Comparison of ENCODE assay signal across 22 mouse cellular contexts in the genomic region with DNA sequence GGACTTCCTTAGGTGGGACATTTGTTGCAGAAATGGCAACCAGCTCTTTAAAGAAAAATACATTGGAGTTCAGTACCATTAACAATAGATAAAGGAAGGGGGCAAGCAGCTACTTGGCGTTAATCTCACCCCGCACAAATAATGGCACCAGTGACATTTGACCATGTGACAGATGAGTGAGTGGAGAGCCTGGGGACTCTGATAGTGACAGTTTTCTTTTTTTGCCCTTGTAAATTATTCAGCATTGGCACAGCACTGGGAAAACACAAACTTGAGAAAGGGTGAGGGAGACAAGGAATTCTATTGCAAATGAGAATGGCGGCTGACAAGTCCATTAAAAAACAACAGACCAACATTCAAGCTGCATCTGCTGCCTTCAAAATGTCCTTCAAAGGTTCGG.
A peak's percentile ranks its signal among the peaks of the same experiment; 100 is the strongest.
DNase-seq lines count a peak whose midpoint lies in the region; ATAC-seq lines count a peak whose summit lies in the region.
"Had no signal": no experiment of that assay in that cellular context is flagged by ENCODE, and none has a peak within 500 bp of the region (broad histone marks: within the 10 kb centered on the region; RNA-seq: fewer than 3 reads in every experiment).

No protein-coding gene starts in this region.

- peak overlapping the region; percentile 61; the same call in 1 of the 2 replicates for H3K27ac ChIP-seq in forebrain, embryonic 13.5 days
- no peak overlapping the region for H3K27ac ChIP-seq in forebrain, embryonic 11.5 days (ENCODE audit: low read depth, low read length)
- H3K27ac ChIP-seq in neural tube, embryonic 13.5 days (replicated peaks), result peak overlapping the region; percentile 39
- H3K27ac ChIP-seq in neural tube, embryonic 15.5 days (replicated peaks), result no peak overlapping the region
- H3K27ac ChIP-seq in hindbrain, embryonic 14.5 days, result peak overlapping the region; percentile 58; the same call in 1 of the 2 replicates
- no peak overlapping the region for H3K27ac ChIP-seq in neural tube, embryonic 14.5 days (ENCODE audit: low read depth, low read length)
- H3K27ac ChIP-seq: gastrocnemius, adult 2 months; intestine, embryonic 15.5 days; layer of hippocampus, adult 2 months; limb, embryonic 12.5 days had no signal

- H3K9ac ChIP-seq in forebrain, embryonic 13.5 days, result no peak overlapping the region
- H3K9ac ChIP-seq in forebrain, embryonic 11.5 days (ENCODE audit: low read length), result no peak overlapping the region
- no peak overlapping the region for H3K9ac ChIP-seq in neural tube, embryonic 13.5 days
- no peak overlapping the region for H3K9ac ChIP-seq in neural tube, embryonic 15.5 days (replicated peaks)
- H3K9ac ChIP-seq in hindbrain, embryonic 14.5 days, result no peak overlapping the region
- H3K9ac ChIP-seq in neural tube, embryonic 14.5 days (replicated peaks; ENCODE audit: low read depth, low read length), result no peak overlapping the region
- H3K9ac ChIP-seq: intestine, embryonic 15.5 days; limb, embryonic 12.5 days; liver, postnatal 0 days had no signal

- no peaks in the 10 kb centered on the region for H3K27me3 ChIP-seq in forebrain, embryonic 13.5 days
- H3K27me3 ChIP-seq in forebrain, embryonic 11.5 days (ENCODE audit: control insufficient read depth, insufficient read depth, low read length), result no peaks in the 10 kb centered on the region
- H3K27me3 ChIP-seq in neural tube, embryonic 13.5 days, result no peaks in the 10 kb centered on the region
- no peaks in the 10 kb centered on the region for H3K27me3 ChIP-seq in neural tube, embryonic 15.5 days (replicated peaks)
- H3K27me3 ChIP-seq in hindbrain, embryonic 14.5 days (ENCODE audit: control insufficient read depth, insufficient read depth, low read length), result no peaks in the 10 kb centered on the region
- H3K27me3 ChIP-seq in neural tube, embryonic 14.5 days (ENCODE audit: control insufficient read depth, insufficient read depth, low read length), result no peaks in the 10 kb centered on the region
- H3K27me3 ChIP-seq: intestine, embryonic 15.5 days; limb, embryonic 12.5 days had no signal

- H3K9me3 ChIP-seq in forebrain, embryonic 13.5 days (replicated peaks), result no peaks in the 10 kb centered on the region
- H3K9me3 ChIP-seq in forebrain, embryonic 11.5 days (ENCODE audit: control insufficient read depth, low read length), result no peaks in the 10 kb centered on the region
- H3K9me3 ChIP-seq in neural tube, embryonic 13.5 days, result no peaks in the 10 kb centered on the region
- H3K9me3 ChIP-seq in neural tube, embryonic 15.5 days (replicated peaks), result no peaks in the 10 kb centered on the region
- H3K9me3 ChIP-seq in hindbrain, embryonic 14.5 days (ENCODE audit: control insufficient read depth, low read length), result no peaks in the 10 kb centered on the region
- H3K9me3 ChIP-seq in neural tube, embryonic 14.5 days (ENCODE audit: control insufficient read depth, low read length), result no peaks in the 10 kb centered on the region
- H3K9me3 ChIP-seq: intestine, embryonic 15.5 days; limb, embryonic 12.5 days had no signal

- intact Hi-C loops in left cerebral cortex, postnatal 14 days (cut with DNase I), result no loop called here

- peak; percentile 70 for ATAC-seq in forebrain, embryonic 13.5 days
- ATAC-seq in forebrain, embryonic 11.5 days (replicated peaks; ENCODE audit: low FRiP score), result no peak
- ATAC-seq in neural tube, embryonic 13.5 days (ENCODE audit: low read depth), result no peak
- no peak for ATAC-seq in neural tube, embryonic 15.5 days (ENCODE audit: low FRiP score)
- no peak for ATAC-seq in hindbrain, embryonic 14.5 days (ENCODE audit: low FRiP score)
- 0 out of 2 replicates have a peak, but pooled peaks have one; percentile 11 for ATAC-seq in neural tube, embryonic 14.5 days (ENCODE audit: low read depth)
- ATAC-seq: CD4-positive, CD25-positive, alpha-beta regulatory T cell, adult 4 months; intestine, embryonic 15.5 days; liver, postnatal 0 days; lung, postnatal 0 days had no signal

- H3K36me3 ChIP-seq in forebrain, embryonic 13.5 days (ENCODE audit: poor library complexity, severe bottlenecking), result no peaks in the 10 kb centered on the region
- no peaks in the 10 kb centered on the region for H3K36me3 ChIP-seq in forebrain, embryonic 11.5 days (ENCODE audit: control insufficient read depth, insufficient read depth, low read length)
- H3K36me3 ChIP-seq in neural tube, embryonic 13.5 days, result no peaks in the 10 kb centered on the region
- no peaks in the 10 kb centered on the region for H3K36me3 ChIP-seq in neural tube, embryonic 15.5 days
- no peaks in the 10 kb centered on the region for H3K36me3 ChIP-seq in hindbrain, embryonic 14.5 days (replicated peaks; ENCODE audit: control insufficient read depth, insufficient read depth)
- no peaks in the 10 kb centered on the region for H3K36me3 ChIP-seq in neural tube, embryonic 14.5 days (ENCODE audit: control insufficient read depth, insufficient read depth, low read length)
- H3K36me3 ChIP-seq: intestine, embryonic 15.5 days; limb, embryonic 12.5 days had no signal

- H3K4me2 ChIP-seq in forebrain, embryonic 13.5 days, result no peak overlapping the region
- H3K4me2 ChIP-seq in forebrain, embryonic 11.5 days (ENCODE audit: low read depth, low read length, severe bottlenecking), result no peak overlapping the region
- H3K4me2 ChIP-seq in neural tube, embryonic 13.5 days, result no peak overlapping the region
- no peak overlapping the region for H3K4me2 ChIP-seq in neural tube, embryonic 15.5 days
- no peak overlapping the region for H3K4me2 ChIP-seq in hindbrain, embryonic 14.5 days (replicated peaks)
- H3K4me2 ChIP-seq in neural tube, embryonic 14.5 days (ENCODE audit: low read depth, low read length), result no peak overlapping the region
- H3K4me2 ChIP-seq: intestine, embryonic 15.5 days; limb, embryonic 12.5 days; liver, embryonic 11.5 days had no signal

- H3K4me3 ChIP-seq in forebrain, embryonic 13.5 days, result no peak overlapping the region
- no peak overlapping the region for H3K4me3 ChIP-seq in forebrain, embryonic 11.5 days (ENCODE audit: low read depth, low read length)
- H3K4me3 ChIP-seq in neural tube, embryonic 13.5 days, result no peak overlapping the region
- H3K4me3 ChIP-seq in neural tube, embryonic 15.5 days (replicated peaks), result no peak overlapping the region
- no peak overlapping the region for H3K4me3 ChIP-seq in hindbrain, embryonic 14.5 days (replicated peaks; ENCODE audit: low read length)
- H3K4me3 ChIP-seq in neural tube, embryonic 14.5 days (ENCODE audit: low read depth, low read length), result no peak overlapping the region
- H3K4me3 ChIP-seq: erythroblast, embryonic 14.5 days; gastrocnemius, adult 2 months; intestine, embryonic 15.5 days; layer of hippocampus, adult 2 months; limb, embryonic 12.5 days had no signal

- H3K4me1 ChIP-seq in forebrain, embryonic 13.5 days, result peaks cover 30% of the 10 kb centered on the region
- H3K4me1 ChIP-seq in forebrain, embryonic 11.5 days (replicated peaks; ENCODE audit: control insufficient read depth, insufficient read depth, low read length), result 0 out of 2 replicates have a peak, but pooled peaks cover 4% of the 10 kb centered on the region
- peaks cover 18% of the 10 kb centered on the region for H3K4me1 ChIP-seq in neural tube, embryonic 13.5 days (replicated peaks)
- no peaks in the 10 kb centered on the region; the same call in 1 of the 2 replicates for H3K4me1 ChIP-seq in neural tube, embryonic 15.5 days
- H3K4me1 ChIP-seq in hindbrain, embryonic 14.5 days (replicated peaks; ENCODE audit: control insufficient read depth, insufficient read depth, low read length), result peaks cover 5% of the 10 kb centered on the region
- H3K4me1 ChIP-seq in neural tube, embryonic 14.5 days (ENCODE audit: control insufficient read depth, insufficient read depth, low read length), result 0 out of 2 replicates have a peak, but pooled peaks cover 7% of the 10 kb centered on the region
- H3K4me1 ChIP-seq: intestine, embryonic 15.5 days had no signal

- DNase-seq in forebrain, embryonic 11.5 days (ENCODE audit: low spot score), result no peak
- DNase-seq in hindbrain, embryonic 14.5 days (ENCODE audit: low spot score), result no peak
- no peak for DNase-seq in left cerebral cortex, postnatal 14 days (ENCODE audit: low spot score in 2 of 2)
- no peak for DNase-seq in adrenal gland, postnatal 36 days
- DNase-seq: adrenal gland, postnatal 14 days; cerebellum, adult 11 months; gastrocnemius, adult 2 months; kidney, adult 8-10 months; kidney, postnatal 14 days; liver, postnatal 0 days; thymus, adult 2 months had no signal

- WGBS in forebrain, embryonic 13.5 days, result 51% methylated on average over 4 of the region's 4 CpGs
- 56% methylated on average over 4 of the region's 4 CpGs for WGBS in forebrain, embryonic 11.5 days
- WGBS in neural tube, embryonic 13.5 days, result 31% methylated on average over 4 of the region's 4 CpGs
- WGBS in neural tube, embryonic 15.5 days, result 20% methylated on average over 4 of the region's 4 CpGs
- WGBS in hindbrain, embryonic 14.5 days, result 23% methylated on average over 4 of the region's 4 CpGs
- 27% methylated on average over 4 of the region's 4 CpGs for WGBS in neural tube, embryonic 14.5 days

Comparison
In these comparisons a context has a peak if more than half of its experiments do, and no peak if none do; other contexts are left out.
1. ATAC-seq: peak in forebrain, embryonic 13.5 days (single experiment) and neural tube, embryonic 14.5 days (single experiment); none in forebrain, embryonic 11.5 days (single experiment), neural tube, embryonic 13.5 days (single experiment), neural tube, embryonic 15.5 days (single experiment) and hindbrain, embryonic 14.5 days (single experiment).
2. H3K27ac ChIP-seq: peak in forebrain, embryonic 13.5 days (single experiment), neural tube, embryonic 13.5 days (single experiment) and hindbrain, embryonic 14.5 days (single experiment); none in forebrain, embryonic 11.5 days (single experiment), neural tube, embryonic 15.5 days (single experiment) and neural tube, embryonic 14.5 days (single experiment).